Mouse (Mus musculus) embryonic stem cell, embryonic (primary cell): ENCODE measurements around the gene Dctn5.

Experiments
- CTCF ChIA-PET, 4 experiments: fragments of 300-600 bp in 2 of 4; fragments of 350-600 bp in 2 of 4; sonication (Branson Sonifier 250); formaldehyde crosslinking; loops; one replicate each; lab custom pipeline; 2022; ENCODE audit warnings: inconsistent platforms in 2 of 4; lab: Charles Lee
- POLR2A ChIA-PET, 4 experiments: fragments of 300-600 bp in 2 of 4; fragments of 350-600 bp in 2 of 4; sonication (Branson Sonifier 250); formaldehyde crosslinking; loops; one replicate each; lab custom pipeline; 2022; ENCODE audit warnings: antibody characterized with exemption in 4 of 4, inconsistent platforms in 1 of 4; lab: Charles Lee

Gene Dctn5

DNA sequence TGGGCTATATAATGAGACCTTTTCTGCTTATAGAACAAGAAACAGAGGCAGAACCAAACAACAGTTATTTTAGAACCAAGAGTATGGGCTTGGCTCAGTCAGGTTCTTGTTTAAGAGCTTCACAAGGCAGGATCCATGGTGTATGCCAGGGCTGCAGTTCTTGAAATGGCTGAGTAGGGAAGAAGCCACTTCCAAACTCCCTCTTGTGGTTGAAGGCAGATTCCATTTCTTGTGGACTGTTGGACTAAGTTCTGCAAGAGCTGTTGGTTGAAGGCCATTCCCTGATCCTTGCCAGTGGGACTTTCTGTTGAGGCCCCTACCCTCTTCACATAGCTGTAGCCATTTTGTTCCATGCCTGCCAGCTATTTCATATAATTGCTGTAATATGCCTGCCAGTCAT, 61.1 kb downstream of the Dctn5 start:
- POLR2A ChIA-PET = interaction anchor here in 3 of 4 experiments (0.7 to 1.4 kb wide), 4 partner anchors 9 to 1072 kb away, joined by 4 to 7 read pairs (median 5); no protein-coding TSS in a partner anchor
- CTCF ChIA-PET = interaction anchor here in 3 of 4 experiments (0.6 to 1.6 kb wide), 6 partner anchors 9 to 1189 kb away, joined by 3 to 5 read pairs (median 4); partner anchors contain the start of gene Scnn1g (in 1 of the 3)

GRCm38 (mm10) chr7:122196771-122197170, 63.9 kb downstream of the Dctn5 start:
- ChIA-PET POLR2A (interaction anchor here in 1 of 4 experiments (0.5 to 1.3 kb wide), 3 partner anchors 12 to 758 kb away, joined by 3 to 4 read pairs (median 4); partner anchors contain the start of gene Plk1), CTCF (interaction anchor here (0.5 to 2.0 kb wide), 40 partner anchors 11 to 809 kb away, joined by 3 to 14 read pairs (median 4); partner anchors contain the start of genes Cacng3 (in 1 of the 4), Chp2 (in 1 of the 4), Ern2 (in 1 of the 4) and Prkcb (in 1 of the 4))

DNA sequence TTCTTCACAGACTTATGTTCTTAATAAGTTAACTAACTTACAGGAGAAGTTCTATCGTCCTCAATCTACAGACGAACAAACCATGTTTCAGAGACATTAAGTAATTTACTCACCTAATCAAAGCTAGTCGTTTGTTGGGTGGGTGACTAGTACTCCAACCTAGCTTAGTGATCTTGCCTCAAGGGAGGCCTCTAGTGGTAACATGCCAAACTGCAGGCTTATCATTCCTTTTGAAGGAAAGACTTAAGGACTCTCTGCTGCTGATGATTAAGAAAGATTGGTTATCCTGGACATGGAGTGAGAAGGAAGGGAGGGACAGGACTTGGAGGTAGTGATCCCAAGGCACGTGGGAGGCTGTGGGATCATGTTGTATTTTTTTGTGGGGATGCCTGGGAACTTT, 64.5 kb downstream of the Dctn5 start:
- ChIA-PET CTCF (interaction anchor here (0.5 to 2.0 kb wide), 40 partner anchors 11 to 809 kb away, joined by 3 to 14 read pairs (median 4); partner anchors contain the start of genes Cacng3 (in 1 of the 4), Chp2 (in 1 of the 4), Ern2 (in 1 of the 4) and Prkcb (in 1 of the 4)), POLR2A (interaction anchor here in 3 of 4 experiments (0.5 to 1.3 kb wide), 7 partner anchors 12 to 1853 kb away, joined by 3 to 5 read pairs (median 4); partner anchors contain the start of gene Plk1 (in 1 of the 3))
